Mouse (Mus musculus): ENCODE results near the gene Dcps. TPM values are rescaled to one million over a fixed set of nuclear protein-coding genes. Genes with fewer than 3 reads are reported as not detected.

The Dcps gene
- polyA plus RNA-seq, 1 experiment from 2014 or later: 64.6 TPM

DNA sequence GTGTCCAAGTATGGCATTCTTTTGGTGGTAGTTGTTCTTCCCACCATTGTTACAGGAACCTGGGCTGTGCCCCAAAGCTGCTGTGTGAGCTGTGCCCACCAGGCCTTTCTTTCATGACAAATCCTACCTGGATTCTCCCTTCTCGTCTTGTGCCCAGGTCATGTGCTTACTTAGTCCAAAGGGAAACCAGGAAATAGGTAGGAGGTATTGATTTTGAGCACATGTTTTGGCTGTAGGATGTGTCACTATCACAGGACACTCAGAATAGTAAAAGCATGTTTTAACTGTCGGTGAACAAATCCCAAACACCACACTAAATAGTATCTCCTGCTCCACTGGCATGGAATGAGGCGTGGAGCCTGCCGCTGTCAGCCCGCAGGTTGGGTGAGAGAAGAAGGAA is 48.3 kb downstream of the Dcps start:
- 87% methylated on average over 5 of the region's 5 CpGs for whole genome bisulfite sequencing

GRCm38 (mm10) chr9:35127147-35127546 is 48.7 kb downstream of the Dcps start:
- TF ChIP-seq CTCF (IDR thresholded peaks at IDR 0.05; ENCODE audit: low read depth): no peak
- Histone ChIP-seq H3K4me3 (replicated peaks; ENCODE audit: low read depth, low read length) (no peak overlapping the region), H3K27ac (no peak overlapping the region), H3K4me2 (ENCODE audit: low read length) (no peak overlapping the region), H3K27me3 (ENCODE audit: insufficient read depth, low read length) (no peaks in the 10 kb centered on the region), H3K36me3 (ENCODE audit: insufficient read depth, low read length) (peaks cover 18% of the 10 kb centered on the region), H3K4me1 (replicated peaks; ENCODE audit: insufficient read depth, low read length) (no peaks in the 10 kb centered on the region), H3K9ac (ENCODE audit: low read depth, low read length) (no peak overlapping the region), H3K9me3 (replicated peaks; ENCODE audit: low read length) (no peaks in the 10 kb centered on the region)
- ATAC-seq (replicated peaks; ENCODE audit: low FRiP score, low read depth) (no peak), DNase-seq (ENCODE audit: low spot score) (no peak)
- WGBS: 61% methylated on average over 6 of the region's 6 CpGs

More for the DNA sequence above, 48.3 kb downstream of the Dcps start:
- no peak overlapping the region for H3K9ac ChIP-seq (ENCODE audit: low read depth, low read length)
- H3K27me3 ChIP-seq (ENCODE audit: insufficient read depth, low read length): no peaks in the 10 kb centered on the region
- TF ChIP-seq CTCF (IDR thresholded peaks at IDR 0.05; ENCODE audit: low read depth): no peak
- no peak overlapping the region for H3K4me2 ChIP-seq (ENCODE audit: low read length)
- no peak overlapping the region for H3K27ac ChIP-seq
- no peak for DNase-seq (ENCODE audit: low spot score)
- ATAC-seq (replicated peaks; ENCODE audit: low FRiP score, low read depth): no peak
- H3K36me3 ChIP-seq (ENCODE audit: insufficient read depth, low read length): peaks cover 18% of the 10 kb centered on the region
- no peaks in the 10 kb centered on the region for H3K4me1 ChIP-seq (replicated peaks; ENCODE audit: insufficient read depth, low read length)
- no peaks in the 10 kb centered on the region for H3K9me3 ChIP-seq (replicated peaks; ENCODE audit: low read length)
- H3K4me3 ChIP-seq (replicated peaks; ENCODE audit: low read depth, low read length): no peak overlapping the region

DNA sequence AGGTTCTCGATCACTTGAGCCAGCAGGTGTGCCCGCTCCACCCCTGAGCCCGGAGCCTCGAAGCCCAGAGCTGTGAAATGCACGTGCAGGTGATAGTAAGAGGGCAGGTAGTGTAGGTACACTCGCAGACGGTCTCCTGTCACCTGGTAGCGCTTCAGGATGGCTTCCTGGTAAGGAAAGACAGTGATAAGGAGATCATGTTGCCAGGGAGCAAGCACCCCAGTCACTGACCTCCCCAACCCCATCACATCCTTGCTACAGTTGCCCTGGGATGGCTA is 51.2 kb downstream of the Dcps start:
- WGBS: 93% methylated on average over 8 of the region's 8 CpGs

DNA sequence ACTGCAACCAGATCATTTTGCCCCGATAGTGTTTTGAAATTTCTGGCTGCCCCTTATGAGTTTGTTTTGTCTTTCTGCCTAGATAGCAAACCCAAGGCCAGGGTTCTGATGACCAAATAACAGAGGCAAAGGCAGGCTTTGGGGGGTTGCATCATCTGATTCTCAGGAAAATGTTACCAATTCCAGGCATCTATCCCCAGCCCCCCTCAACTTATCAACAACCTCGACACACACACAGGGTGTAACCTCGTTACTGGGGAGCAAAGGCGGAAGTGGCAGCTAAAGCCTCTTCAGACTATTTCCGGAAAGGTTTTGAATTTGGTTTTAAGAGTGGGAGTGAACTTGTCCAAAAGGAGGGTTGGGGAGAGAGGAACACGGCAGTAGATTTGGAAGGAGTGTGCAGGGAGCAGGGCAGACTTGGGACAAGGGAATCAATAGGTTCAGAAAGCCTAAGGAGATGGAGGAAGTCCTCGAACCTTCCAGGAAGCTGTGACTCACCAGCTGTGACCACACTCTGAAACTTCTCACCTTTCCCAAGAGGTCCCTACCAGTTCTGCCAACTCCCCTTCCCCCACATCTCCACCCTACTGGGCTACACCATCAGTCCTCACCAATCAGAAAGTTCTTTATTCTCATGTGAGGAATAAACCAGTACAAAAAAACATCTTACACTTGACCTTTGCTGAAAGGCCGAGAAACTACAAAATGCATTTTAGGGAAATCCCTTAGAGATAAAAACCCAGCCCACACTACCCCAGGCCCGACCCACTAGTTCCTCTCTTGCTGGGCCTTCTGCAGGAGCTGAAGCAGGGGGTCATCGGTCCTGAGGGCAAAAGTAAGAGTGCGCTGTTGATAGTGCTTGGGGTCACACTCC is 51.8 kb downstream of the Dcps start:
- no peaks in the 10 kb centered on the region for H3K4me1 ChIP-seq (replicated peaks; ENCODE audit: insufficient read depth, low read length)
- WGBS: 80% methylated on average over 11 of the region's 11 CpGs
- no peak for TF ChIP-seq CTCF (IDR thresholded peaks at IDR 0.05; ENCODE audit: low read depth)
- H3K27me3 ChIP-seq (ENCODE audit: insufficient read depth, low read length): no peaks in the 10 kb centered on the region
- no peak overlapping the region for H3K4me3 ChIP-seq (replicated peaks; ENCODE audit: low read depth, low read length)
- no peak overlapping the region for H3K4me2 ChIP-seq (ENCODE audit: low read length)
- H3K27ac ChIP-seq: no peak overlapping the region
- DNase-seq (ENCODE audit: low spot score) (no peak), ATAC-seq (replicated peaks; ENCODE audit: low FRiP score, low read depth) (no peak)
- no peaks in the 10 kb centered on the region for H3K9me3 ChIP-seq (replicated peaks; ENCODE audit: low read length)
- no peak overlapping the region for H3K9ac ChIP-seq (ENCODE audit: low read depth, low read length)
- H3K36me3 ChIP-seq (ENCODE audit: insufficient read depth, low read length): peaks cover 18% of the 10 kb centered on the region

More for the DNA sequence above, 51.2 kb downstream of the Dcps start:
- Histone ChIP-seq H3K36me3 (ENCODE audit: insufficient read depth, low read length) (peaks cover 18% of the 10 kb centered on the region), H3K9me3 (replicated peaks; ENCODE audit: low read length) (no peaks in the 10 kb centered on the region), H3K4me3 (replicated peaks; ENCODE audit: low read depth, low read length) (no peak overlapping the region), H3K9ac (ENCODE audit: low read depth, low read length) (no peak overlapping the region), H3K27ac (no peak overlapping the region), H3K27me3 (ENCODE audit: insufficient read depth, low read length) (no peaks in the 10 kb centered on the region), H3K4me1 (replicated peaks; ENCODE audit: insufficient read depth, low read length) (no peaks in the 10 kb centered on the region), H3K4me2 (ENCODE audit: low read length) (no peak overlapping the region)
- no peak for DNase-seq (ENCODE audit: low spot score)
- TF ChIP-seq CTCF (IDR thresholded peaks at IDR 0.05; ENCODE audit: low read depth): no peak
- ATAC-seq (replicated peaks; ENCODE audit: low FRiP score, low read depth): no peak

DNA sequence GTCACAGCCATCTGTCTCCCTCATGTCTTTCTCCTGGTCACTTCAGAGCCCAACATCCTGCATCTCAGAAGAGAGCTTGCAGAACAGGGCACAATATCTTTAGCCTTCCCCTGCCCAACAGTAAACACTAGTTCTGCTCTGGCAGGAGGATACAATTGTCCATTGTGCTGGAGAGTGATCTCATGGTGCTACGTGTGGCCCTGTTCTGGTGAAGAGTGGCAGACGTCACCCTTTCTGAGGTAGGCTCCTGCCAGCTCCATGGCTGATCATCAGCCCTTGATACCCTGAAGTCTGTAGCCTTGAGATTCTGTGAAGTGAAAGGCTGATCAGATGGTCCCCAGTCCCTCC is 52.4 kb downstream of the Dcps start:
- no peaks in the 10 kb centered on the region for H3K4me1 ChIP-seq (replicated peaks; ENCODE audit: insufficient read depth, low read length)
- no peak overlapping the region for H3K27ac ChIP-seq
- ATAC-seq (replicated peaks; ENCODE audit: low FRiP score, low read depth) (no peak), DNase-seq (ENCODE audit: low spot score) (no peak)
- H3K27me3 ChIP-seq (ENCODE audit: insufficient read depth, low read length): no peaks in the 10 kb centered on the region
- no peak overlapping the region for H3K4me3 ChIP-seq (replicated peaks; ENCODE audit: low read depth, low read length)
- WGBS: 74% methylated on average over 2 of the region's 2 CpGs
- H3K36me3 ChIP-seq (ENCODE audit: insufficient read depth, low read length): peaks cover 18% of the 10 kb centered on the region
- H3K9me3 ChIP-seq (replicated peaks; ENCODE audit: low read length): no peaks in the 10 kb centered on the region
- no peak overlapping the region for H3K9ac ChIP-seq (ENCODE audit: low read depth, low read length)
- no peak for TF ChIP-seq CTCF (IDR thresholded peaks at IDR 0.05; ENCODE audit: low read depth)
- H3K4me2 ChIP-seq (ENCODE audit: low read length): no peak overlapping the region

DNA sequence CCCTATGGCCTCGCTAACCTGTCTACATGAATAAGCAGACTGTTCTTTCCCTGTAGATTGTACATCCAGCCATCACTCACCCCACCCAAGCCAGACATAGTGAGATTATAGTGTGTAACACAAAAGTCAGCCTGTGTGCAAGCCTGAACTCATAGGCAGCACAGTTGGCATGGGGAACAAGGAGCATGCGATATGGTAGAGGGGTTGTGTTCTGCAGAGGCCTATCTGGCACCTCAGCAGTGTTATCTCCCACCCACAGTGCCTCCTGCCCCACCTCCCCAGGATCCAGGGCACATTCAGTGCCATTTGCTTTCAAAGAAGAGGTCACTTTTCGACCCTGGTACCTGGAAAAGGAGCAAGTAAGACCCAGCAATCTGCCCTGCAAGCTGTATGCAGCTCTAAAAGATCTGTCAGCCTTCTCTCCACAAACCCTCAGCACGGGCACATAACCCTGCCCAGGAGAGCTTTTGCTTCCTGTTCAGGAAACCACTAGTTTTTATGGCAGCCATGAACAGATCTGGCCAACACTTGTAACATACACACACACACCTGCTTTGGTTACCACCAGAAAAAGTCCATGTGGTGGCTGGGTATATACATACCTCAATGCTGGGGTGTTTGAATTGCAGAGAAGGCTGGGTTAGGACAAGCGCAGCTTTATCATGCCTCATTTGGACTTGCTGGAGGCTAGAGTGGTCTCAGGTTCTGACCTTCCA is 53.2 kb downstream of the Dcps start:
- H3K9me3 ChIP-seq (replicated peaks; ENCODE audit: low read length): no peaks in the 10 kb centered on the region
- ATAC-seq (replicated peaks; ENCODE audit: low FRiP score, low read depth) (no peak), DNase-seq (ENCODE audit: low spot score) (no peak)
- H3K36me3 ChIP-seq (ENCODE audit: insufficient read depth, low read length): peaks cover 14% of the 10 kb centered on the region
- TF ChIP-seq CTCF (IDR thresholded peaks at IDR 0.05; ENCODE audit: low read depth): no peak
- no peaks in the 10 kb centered on the region for H3K4me1 ChIP-seq (replicated peaks; ENCODE audit: insufficient read depth, low read length)
- no peak overlapping the region for H3K27ac ChIP-seq
- H3K4me2 ChIP-seq (ENCODE audit: low read length): no peak overlapping the region
- H3K4me3 ChIP-seq (replicated peaks; ENCODE audit: low read depth, low read length): no peak overlapping the region
- H3K27me3 ChIP-seq (ENCODE audit: insufficient read depth, low read length): no peaks in the 10 kb centered on the region
- WGBS: 80% methylated on average over 5 of the region's 5 CpGs
- no peak overlapping the region for H3K9ac ChIP-seq (ENCODE audit: low read depth, low read length)
